Mouse (Mus musculus) midbrain, postnatal 0 days (tissue): Measurements from ENCODE around the gene Hsph1. TPM values are rescaled to one million over a fixed set of nuclear protein-coding genes. Genes with fewer than 3 reads are reported as not detected.

ENCODE experiments used
- ATAC-seq: fragments of 200-750 bp; cut with Nextera tagmentation; 2 replicates; pipeline ENCODE4 v1.8.0; 2017; ENCODE audit warnings: moderate number of reproducible peaks, mild to moderate bottlenecking, moderate TSS enrichment, moderate library complexity; ENCODE audit not compliant: low FRiP score
- DNase-seq: peaks from one replicate; pipeline ENCODE4 v3.0.0-alpha.2; 2015; ENCODE audit warnings: low spot score
- H3K27ac ChIP-seq: fragments of 300-500 bp; sonication (generic); 2 replicates; pipeline ENCODE4 v1.5.1; 2014; ENCODE audit warnings: low read depth, mild to moderate bottlenecking, low read length, mixed read lengths
- H3K27me3 ChIP-seq: fragments of 300-500 bp; sonication (generic); 2 replicates; pipeline ENCODE4 v1.6.1; 2014; ENCODE audit warnings: low read length, control low read depth, mixed read lengths; ENCODE audit not compliant: insufficient read depth
- H3K36me3 ChIP-seq: fragments of 300-500 bp; sonication (generic); 2 replicates; pipeline ENCODE4 v1.6.1; 2014; ENCODE audit warnings: low read length, control low read depth, mixed read lengths; ENCODE audit not compliant: insufficient read depth
- H3K4me1 ChIP-seq: fragments of 300-500 bp; sonication (generic); 2 replicates; pipeline ENCODE4 v1.6.1; 2014; ENCODE audit warnings: mild to moderate bottlenecking, control low read depth, antibody characterized with exemption, low read length, mixed read lengths; ENCODE audit not compliant: insufficient read depth
- H3K4me2 ChIP-seq: fragments of 300-500 bp; sonication (generic); 2 replicates; pipeline ENCODE4 v1.6.1; 2014; ENCODE audit warnings: low read depth, mild to moderate bottlenecking, low read length, mixed read lengths; ENCODE audit not compliant: poor library complexity, severe bottlenecking
- H3K4me3 ChIP-seq: fragments of 300-500 bp; sonication (generic); 2 replicates; pipeline ENCODE4 v1.5.1; 2014; ENCODE audit warnings: low read depth, mild to moderate bottlenecking, low read length, moderate library complexity
- H3K9ac ChIP-seq: fragments of 300-500 bp; sonication (generic); replicated peaks from 2 replicates; pipeline ENCODE4 v1.6.1; 2014; ENCODE audit warnings: mild to moderate bottlenecking, low read length, moderate library complexity, mixed read lengths; ENCODE audit not compliant: poor library complexity, severe bottlenecking
- H3K9me3 ChIP-seq: fragments of 300-500 bp; sonication (generic); 2 replicates; pipeline ENCODE4 v1.6.1; 2016; ENCODE audit warnings: low read length, control low read depth
- CTCF ChIP-seq: IDR thresholded peaks from 2 replicates; pipeline ENCODE4 v1.5.1; 2016; ENCODE audit warnings: antibody characterized with exemption, mild to moderate bottlenecking
- WGBS: fragments of 180-500 bp; shearing (Covaris S2); extraction: QIAGEN DNeasy Blood & Tissue Kit; methylation state at CpG from one replicate; pipeline ENCODE4 v1.1.7; 2014; 5-methylcytosine and 5-hydroxymethylcytosine counted together
- polyA plus RNA-seq: library from polyadenylated mRNA; unstranded; fragments of >200 nt; fragmentation: Nextera tagmentation; extraction: Ambion mirVana; gene quantifications from 2 replicates; pipeline ENCODE4 v1.2.1, GENCODE M21; 2015
- total RNA-seq: library from RNA; depleted of rRNA; stranded (reverse); fragments of >200 nt; gene quantifications from 2 replicates; pipeline ENCODE4 v1.2.3, GENCODE M21; 2014; rRNA removed

Hsph1 gene
- total and polyA plus RNA-seq, 2 experiments from 2014 or later = 28.5 to 74.1 TPM

GRCm38 (mm10) chr5:149582642-149583262 lies 53.4 kb downstream of the Hsph1 start:
- ATAC-seq (no peak), DNase-seq (no peak)
- no peaks in the 10 kb centered on the region for H3K27me3 ChIP-seq
- H3K9me3 ChIP-seq = no peaks in the 10 kb centered on the region
- TF ChIP-seq CTCF = no peak
- H3K4me3 ChIP-seq = no peak overlapping the region
- no peak overlapping the region for H3K27ac ChIP-seq
- H3K36me3 ChIP-seq = no peaks in the 10 kb centered on the region
- no peak overlapping the region for H3K9ac ChIP-seq
- 63% methylated on average over 5 of the region's 5 CpGs for WGBS
- no peak overlapping the region for H3K4me2 ChIP-seq
- H3K4me1 ChIP-seq = no peaks in the 10 kb centered on the region

DNA sequence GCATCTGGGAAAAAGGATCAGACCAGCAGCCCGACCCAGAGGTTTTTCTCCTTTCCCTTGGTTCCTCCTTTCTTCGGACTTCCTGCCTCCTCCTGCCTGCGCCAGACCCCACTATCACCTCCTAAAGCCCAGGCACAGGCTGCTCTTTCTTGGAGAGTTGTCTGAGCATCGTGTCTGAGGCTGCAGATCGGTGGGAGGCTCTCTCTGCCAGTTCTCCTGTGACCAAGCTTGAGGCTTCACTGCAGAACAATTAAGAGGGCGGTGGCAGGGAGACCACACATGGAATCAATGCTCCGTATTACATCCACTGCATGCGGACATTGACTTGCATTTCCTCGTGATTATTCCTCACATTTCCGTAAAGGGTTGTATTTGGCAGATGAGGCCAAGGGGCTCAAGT lies 58.7 kb downstream of the Hsph1 start:
- ATAC-seq (no peak), DNase-seq (peak; percentile 24)
- Histone ChIP-seq H3K4me1 (0 out of 2 replicates have a peak, but pooled peaks cover 5% of the 10 kb centered on the region), H3K9ac (peak overlapping the region; percentile 6; the same call in 1 of the 2 replicates), H3K4me2 (no peak overlapping the region), H3K4me3 (no peak overlapping the region), H3K9me3 (no peaks in the 10 kb centered on the region), H3K27ac (no peak overlapping the region), H3K36me3 (no peaks in the 10 kb centered on the region), H3K27me3 (no peaks in the 10 kb centered on the region)
- WGBS = 26% methylated on average over 10 of the region's 10 CpGs
- TF ChIP-seq CTCF = no peak

GRCm38 (mm10) chr5:149576977-149577376 lies 59.2 kb downstream of the Hsph1 start:
- no peak overlapping the region for H3K27ac ChIP-seq
- H3K36me3 ChIP-seq = no peaks in the 10 kb centered on the region
- H3K27me3 ChIP-seq = no peaks in the 10 kb centered on the region
- no peak overlapping the region for H3K4me2 ChIP-seq
- H3K4me3 ChIP-seq = no peak overlapping the region
- H3K9ac ChIP-seq = 0 out of 2 replicates have a peak overlapping the region, but pooled peaks have one; percentile 6
- DNase-seq (peak; percentile 46), ATAC-seq (no peak)
- H3K4me1 ChIP-seq = 0 out of 2 replicates have a peak, but pooled peaks cover 5% of the 10 kb centered on the region
- WGBS = 45% methylated on average over 10 of the region's 10 CpGs
- TF ChIP-seq CTCF = no peak
- no peaks in the 10 kb centered on the region for H3K9me3 ChIP-seq

- Histone ChIP-seq H3K4me2 (no peak overlapping the region), H3K4me1 (peaks cover 5% of the 10 kb centered on the region), H3K9me3 (no peaks in the 10 kb centered on the region), H3K9ac (no peak overlapping the region), H3K27me3 (no peaks in the 10 kb centered on the region), H3K36me3 (no peaks in the 10 kb centered on the region), H3K27ac (no peak overlapping the region), H3K4me3 (no peak overlapping the region)
- TF ChIP-seq CTCF = no peak
- no peak for DNase-seq
- ATAC-seq = no peak
- WGBS = 81% methylated on average over 13 of the region's 13 CpGs
Observed at GRCm38 (mm10) chr5:149568993-149569392, 67.2 kb downstream of the Hsph1 start.

GRCm38 (mm10) chr5:149566957-149567356 lies 69.2 kb downstream of the Hsph1 start:
- WGBS = 76% methylated on average over 5 of the region's 5 CpGs
- Histone ChIP-seq H3K4me1 (peaks cover 5% of the 10 kb centered on the region), H3K4me3 (no peak overlapping the region), H3K4me2 (no peak overlapping the region), H3K27ac (no peak overlapping the region), H3K27me3 (no peaks in the 10 kb centered on the region), H3K36me3 (no peaks in the 10 kb centered on the region), H3K9ac (no peak overlapping the region; the same call in 1 of the 2 replicates), H3K9me3 (no peaks in the 10 kb centered on the region)
- peak; percentile 47 for ATAC-seq
- TF ChIP-seq CTCF = no peak
- peak; percentile 52 for DNase-seq

DNA sequence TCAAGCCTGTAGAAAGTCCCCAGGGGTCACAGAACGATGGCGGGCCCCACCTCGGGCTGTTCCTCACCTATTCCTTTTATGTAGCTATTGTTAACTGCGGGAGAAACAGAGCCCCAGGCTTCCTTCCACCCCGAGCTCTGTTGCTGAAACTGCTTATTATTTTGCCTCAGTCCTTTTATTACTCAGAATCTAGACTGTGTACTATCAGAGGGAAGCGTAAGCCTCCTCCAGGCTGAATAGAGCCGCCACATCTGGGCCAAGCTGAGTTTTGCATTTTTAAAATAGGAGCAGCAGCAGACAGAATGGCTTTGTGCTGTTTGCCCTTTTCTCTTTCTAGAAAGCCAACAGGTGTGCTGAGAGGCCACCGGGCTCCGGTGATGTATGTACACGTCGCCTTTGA lies 70.2 kb downstream of the Hsph1 start:
- Histone ChIP-seq H3K27me3 (no peaks in the 10 kb centered on the region), H3K27ac (peak overlapping the region; percentile 38), H3K4me1 (peaks cover 6% of the 10 kb centered on the region), H3K4me3 (no peak overlapping the region), H3K9ac (no peak overlapping the region; the same call in 1 of the 2 replicates), H3K9me3 (no peaks in the 10 kb centered on the region), H3K36me3 (no peaks in the 10 kb centered on the region), H3K4me2 (no peak overlapping the region)
- WGBS = 19% methylated on average over 11 of the region's 11 CpGs
- no peak for TF ChIP-seq CTCF
- ATAC-seq (no peak), DNase-seq (no peak)

Other genes with a start within 250 kb of the Hsph1 start
- 2.6 and 3.4 TPM in 2 replicates for gene Medag, start 224.6 kb downstream of the Hsph1 start, total RNA-seq
- 1.3 and 2.1 TPM in 2 replicates for gene Medag, start 224.6 kb downstream of the Hsph1 start, polyA plus RNA-seq
- gene Tex26, start 196.7 kb downstream of the Hsph1 start, total RNA-seq = 0.76 and 1.9 TPM in 2 replicates
- gene Tex26, start 196.7 kb downstream of the Hsph1 start, polyA plus RNA-seq = 1.3 and 1.4 TPM in 2 replicates
- 0.33 TPM in 1 of 2 replicates, not detected in the other for gene Wdr95, start 107.7 kb downstream of the Hsph1 start, total RNA-seq
- 0.28 and 0.41 TPM in 2 replicates for gene Wdr95, start 107.7 kb downstream of the Hsph1 start, polyA plus RNA-seq
- 25.6 and 32.2 TPM in 2 replicates for gene B3glct, start 41.9 kb upstream of the Hsph1 start, total RNA-seq
- gene B3glct, start 41.9 kb upstream of the Hsph1 start, polyA plus RNA-seq = 18.1 TPM in 2 replicates